Mouse (Mus musculus): ENCODE results near the gene Gm2310.
"Not testable (repeated sequence)": the region's sequence is repeated elsewhere in the genome, so short reads cannot be mapped to it uniquely, and the experiment has no call there.

Gm2310 gene

DNA sequence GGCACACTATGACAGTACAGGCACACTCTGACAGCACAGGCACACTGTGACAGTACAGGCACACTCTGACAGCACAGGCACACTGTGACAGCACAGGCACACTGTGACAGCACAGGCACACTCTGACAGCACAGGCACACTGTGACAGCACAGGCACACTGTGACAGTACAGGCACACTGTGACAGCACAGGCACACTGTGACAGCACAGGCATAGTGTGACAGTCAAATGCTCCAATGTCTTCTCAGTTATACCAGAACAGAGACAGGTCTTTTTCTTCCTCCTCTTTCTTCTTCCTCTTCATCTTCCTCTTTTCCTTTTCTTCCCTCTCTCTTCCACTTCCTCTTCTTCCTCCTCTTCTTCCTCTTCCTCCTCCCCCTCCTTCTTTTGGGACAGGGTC is at the start of gene Gm2310:
TSS of gene Gm2310 (minus strand) at position 101 of the 400 bp plus-strand sequence.
- DNase-seq = not testable (repeated sequence)

DNA sequence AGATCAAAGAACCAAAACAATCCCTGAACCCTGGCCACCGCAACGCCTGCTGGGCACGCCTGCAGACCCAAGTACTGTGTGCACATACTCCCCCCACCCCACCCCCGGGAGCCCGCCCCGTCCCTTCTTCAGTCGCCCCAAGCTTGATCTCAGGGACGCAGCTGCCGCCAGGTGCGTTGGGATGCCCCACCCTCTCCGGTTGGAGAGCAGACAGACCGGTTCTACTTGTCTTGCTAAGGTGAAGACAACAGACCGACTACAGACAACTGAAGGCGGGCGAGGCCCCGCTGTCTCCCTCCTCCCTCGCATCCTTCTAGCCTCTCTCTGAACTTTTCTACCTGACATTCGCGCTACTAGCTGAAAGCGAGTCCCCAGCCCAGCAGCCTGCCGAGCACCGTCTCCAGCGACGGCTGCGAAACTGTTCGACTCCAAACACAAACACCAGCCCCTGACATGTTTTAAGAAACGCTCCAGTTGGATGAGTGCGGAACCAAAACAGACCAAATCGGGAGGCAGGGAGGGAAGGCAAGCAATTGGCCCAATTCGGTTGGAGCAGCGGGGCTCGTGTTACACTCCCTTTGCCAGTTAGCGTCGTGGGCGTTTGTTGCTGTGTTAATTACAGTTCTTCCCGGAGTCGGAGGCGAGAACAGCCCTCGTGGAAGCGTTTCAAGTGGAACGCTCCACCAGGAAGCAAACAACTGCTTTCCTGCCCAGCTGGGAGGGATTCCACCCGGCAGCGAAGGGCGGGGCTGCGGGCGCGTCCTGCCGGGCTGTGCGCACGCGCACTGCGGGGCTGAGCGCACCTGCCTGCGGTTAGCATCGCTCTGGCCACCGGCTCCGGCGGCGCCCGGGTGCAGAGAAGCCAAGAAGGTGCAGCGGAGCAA is 49.1 kb upstream of the Gm2310 start:
- DNase-seq = peak; percentile 91

DNA sequence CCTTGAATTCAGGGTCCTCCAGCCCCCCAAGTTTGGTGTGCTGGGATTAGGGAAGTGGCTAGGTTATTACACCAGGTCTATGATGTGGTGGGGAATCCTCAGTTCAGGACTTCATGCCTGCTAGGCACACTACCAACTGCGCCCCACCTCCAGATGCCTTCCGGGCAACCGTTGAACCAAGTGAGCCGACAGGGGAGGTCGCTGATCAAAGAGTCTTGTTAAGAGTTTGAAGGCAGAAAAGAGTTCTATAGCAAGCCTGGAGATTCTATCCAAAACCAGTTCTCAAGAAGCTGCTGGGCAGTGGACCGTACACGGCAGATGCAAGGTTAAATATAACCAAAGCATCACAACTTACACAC is 48.5 kb upstream of the Gm2310 start:
- no peak for DNase-seq

DNA sequence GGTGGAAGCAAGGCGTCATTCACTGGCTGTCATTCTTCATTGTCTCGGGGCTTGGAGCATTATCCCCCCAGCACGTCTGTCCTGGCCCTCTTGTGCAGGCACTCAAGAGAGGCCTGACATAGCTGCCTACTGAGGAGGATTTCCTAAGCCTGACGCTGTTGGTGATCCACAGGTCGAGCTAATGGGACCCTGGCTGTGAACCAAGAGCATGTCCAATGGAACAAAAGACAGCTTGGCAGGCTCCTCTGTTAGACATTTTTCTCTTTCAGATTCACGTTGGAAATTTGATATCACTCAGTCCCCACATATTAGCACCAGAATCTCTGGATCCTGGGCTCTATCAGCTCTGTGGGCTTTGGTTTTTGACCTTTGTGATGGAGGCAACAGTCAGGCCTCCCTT is 45.7 kb upstream of the Gm2310 start:
- no peak for DNase-seq

DNA sequence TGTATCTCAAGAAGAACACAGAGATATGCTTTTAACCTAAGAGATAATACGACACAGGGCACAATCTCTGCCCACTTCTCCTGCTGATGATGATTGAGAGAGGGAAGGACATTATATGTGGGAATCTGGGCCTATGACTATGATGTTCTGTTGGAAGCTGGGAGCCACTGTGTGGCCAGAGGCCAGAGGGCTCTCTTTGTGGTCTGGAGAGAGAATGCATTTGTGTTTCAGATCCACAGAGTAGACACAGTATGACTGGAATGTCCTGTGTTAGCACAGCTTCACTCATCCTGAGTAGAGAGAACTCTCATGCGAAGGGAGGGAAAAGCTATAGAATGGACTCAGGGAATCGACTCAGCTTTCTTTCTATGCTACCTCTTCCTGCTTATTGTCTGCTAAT is 44.6 kb upstream of the Gm2310 start:
- no peak for DNase-seq

DNA sequence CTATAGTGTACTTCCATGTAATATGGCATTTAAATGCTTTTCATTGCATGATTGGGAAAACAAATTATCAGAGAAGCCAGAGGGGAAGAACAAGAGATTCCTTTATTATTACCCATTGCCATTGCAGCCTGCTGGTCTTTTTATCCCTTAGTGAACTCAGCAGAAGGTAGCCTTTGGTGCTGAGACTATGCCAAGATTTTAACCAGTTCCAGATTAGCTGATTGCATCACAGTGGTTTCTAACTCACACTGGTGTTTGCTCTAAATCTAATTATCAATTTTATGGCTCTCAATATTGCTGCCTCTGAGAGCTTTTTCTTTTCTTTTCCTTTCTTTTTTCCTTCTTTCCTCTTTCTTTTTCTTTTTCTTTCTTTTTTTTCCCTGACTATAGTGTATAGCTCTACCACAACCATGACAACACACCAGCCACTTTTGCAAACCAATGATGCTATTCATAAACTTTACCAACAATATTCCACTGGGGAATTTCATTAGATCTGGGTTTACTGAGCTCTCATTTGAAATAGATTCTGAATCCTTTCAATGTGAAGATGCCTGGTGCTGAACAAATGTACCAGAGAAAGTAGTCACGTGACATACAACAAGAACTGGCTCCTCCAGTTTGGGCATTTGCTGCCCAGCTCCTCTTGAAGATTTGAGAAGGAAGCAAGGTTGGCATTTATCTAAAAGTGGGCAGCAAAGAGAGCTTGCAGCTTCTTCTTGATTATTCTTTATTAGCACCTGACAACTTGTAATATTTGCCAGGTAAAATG is 43.9 kb upstream of the Gm2310 start:
- DNase-seq = no peak

DNA sequence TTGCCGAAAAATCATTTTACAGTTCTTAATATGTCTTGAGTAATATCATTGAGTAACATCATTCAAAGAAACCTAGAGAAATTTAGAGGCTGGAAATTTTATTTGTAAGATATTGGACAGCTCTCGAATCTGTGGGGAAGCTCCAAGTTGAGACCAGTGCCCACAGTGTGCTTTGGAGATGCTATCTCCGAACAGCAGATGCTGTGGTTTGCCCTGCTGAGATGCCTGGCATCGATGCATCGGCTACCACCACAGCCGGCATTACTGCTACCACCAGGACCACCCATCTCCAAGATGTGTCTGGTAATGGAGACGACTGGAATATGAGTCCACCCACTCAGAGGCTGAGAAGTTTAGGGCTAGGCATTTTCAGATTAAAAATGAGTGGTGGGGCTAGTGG is 43.0 kb upstream of the Gm2310 start:
- DNase-seq = no peak

DNA sequence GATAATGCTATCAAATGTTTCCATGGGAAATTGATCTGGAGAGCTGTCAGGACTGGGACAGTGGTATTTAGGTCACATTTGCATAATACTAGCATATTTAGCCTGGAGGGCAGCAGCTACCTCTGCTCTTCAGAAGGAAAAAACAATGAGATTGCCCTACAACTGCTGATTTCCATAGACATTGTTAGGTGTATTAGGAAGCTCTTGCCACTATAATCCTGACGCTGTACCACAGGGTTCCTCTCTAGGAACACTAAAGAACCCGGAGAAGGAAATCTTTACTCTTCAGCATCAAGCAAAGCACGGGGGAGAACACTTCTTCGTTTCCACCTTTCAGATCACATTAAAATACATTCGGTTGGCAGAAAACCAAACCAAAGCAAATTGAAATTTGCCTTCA is 11.4 kb upstream of the Gm2310 start:
- no peak for DNase-seq

DNA sequence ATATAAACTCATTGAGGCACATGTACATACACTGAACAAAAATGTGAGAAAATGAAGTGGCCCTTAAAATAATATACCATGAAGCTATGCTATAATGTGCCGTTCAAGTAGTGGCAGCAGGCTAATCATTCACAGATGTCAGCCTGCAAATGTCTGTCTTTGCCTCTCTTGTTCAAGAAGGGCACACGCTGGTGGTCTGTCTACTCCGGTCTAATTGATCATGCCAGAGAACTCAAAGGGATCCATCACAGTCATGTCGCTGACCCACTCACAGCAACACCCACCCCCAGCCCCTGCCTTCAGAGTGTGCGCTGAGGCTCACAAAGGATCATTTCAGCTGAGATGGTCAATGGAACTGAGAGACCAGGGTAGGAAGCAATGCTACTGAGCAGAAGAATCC is 6.8 kb downstream of the Gm2310 start:
- DNase-seq = no peak

DNA sequence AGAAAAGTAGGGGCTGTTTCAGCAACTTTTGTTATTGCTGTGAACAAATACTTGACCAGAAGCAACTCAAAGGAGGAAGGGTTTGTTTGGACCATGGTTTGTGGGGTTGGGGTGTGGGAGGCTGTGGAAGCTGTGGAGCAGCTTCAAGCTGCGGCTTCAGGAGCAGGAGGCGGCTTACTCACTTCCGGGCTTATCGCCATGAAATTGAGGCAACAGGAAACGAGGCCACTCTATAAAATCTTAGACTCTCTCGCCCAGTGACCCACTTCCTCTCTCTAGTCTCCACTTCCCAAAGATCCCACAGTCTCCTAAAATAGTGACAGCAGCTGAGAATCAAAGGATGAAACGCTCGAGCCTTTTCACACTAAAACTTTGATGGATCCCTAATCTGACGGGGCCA is 7.9 kb downstream of the Gm2310 start:
- peak; percentile 20 for DNase-seq

DNA sequence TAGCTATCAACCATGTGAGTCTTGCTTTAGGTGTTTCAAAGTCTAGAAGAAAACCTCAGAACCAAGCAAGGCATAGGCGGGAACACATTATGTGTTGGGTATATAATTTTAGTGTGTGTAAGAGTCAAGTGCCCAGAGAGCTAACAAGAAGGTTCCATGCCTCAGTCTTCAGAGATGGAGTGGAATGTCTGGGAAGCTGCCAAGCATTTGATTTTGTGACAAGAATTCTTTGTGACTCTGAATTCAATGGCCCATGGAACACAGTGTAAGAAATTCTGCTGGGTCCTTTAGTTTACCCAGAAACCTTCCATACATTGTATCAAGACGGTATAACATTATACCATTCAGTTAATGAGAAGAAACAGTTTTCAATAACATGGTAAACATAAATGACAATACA is 17.3 kb downstream of the Gm2310 start:
- DNase-seq = no peak

DNA sequence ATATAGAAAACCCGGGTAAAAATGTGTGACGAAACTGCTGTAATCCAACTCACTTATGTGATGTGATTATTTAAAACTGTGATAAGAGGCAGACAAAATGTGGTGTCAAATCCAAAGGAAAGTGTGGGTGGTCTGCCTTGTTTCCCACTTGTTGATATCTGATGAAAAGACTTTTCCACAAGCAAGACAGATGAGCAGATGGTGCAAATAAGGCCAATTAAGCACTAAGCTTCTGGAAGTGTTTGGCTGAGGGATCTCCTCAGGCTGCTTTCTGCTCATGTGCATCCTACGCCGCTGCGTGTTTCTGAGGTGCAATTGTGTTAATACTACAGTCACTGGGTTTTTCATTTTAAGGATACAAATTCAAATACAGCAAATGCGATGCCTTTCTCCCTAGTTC is 34.5 kb downstream of the Gm2310 start:
- peak; percentile 24 for DNase-seq

DNA sequence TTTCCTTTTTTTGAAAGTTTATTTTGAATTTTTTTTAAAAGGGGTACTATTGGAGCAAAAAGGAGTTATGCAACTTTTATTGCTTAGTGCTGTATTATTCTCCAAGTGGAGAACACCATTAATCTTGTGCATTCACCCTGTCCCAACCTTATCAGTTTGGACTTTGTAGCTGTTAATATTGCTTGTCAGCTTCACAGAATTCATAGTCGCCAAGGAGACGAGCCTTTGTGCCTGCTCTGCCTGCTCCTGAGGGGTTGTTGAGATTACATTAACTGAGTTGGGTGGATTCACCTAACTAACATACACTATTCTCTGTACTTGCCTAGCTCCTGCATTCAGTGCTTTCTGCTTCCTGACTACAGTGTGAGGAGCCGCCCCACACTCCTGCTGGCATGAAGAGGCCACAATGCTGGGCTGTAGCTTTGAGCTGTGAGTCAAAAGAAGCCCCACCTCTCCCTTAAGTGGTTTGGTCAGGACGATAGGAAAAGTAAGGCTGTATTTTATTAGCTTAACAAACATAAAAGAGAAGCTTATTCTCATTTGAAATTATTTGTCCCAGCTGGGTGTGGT is 50.7 kb downstream of the Gm2310 start:
- no peak for DNase-seq
